Mouse (Mus musculus) natural killer cell, adult 2 months (primary cell): ENCODE data around the gene Ift81.

ENCODE experiments used
- DNase-seq, 2 experiments: peaks; one replicate each; pipeline ENCODE4 v3.0.0; 2022; ENCODE audit warnings: low spot score in 2 of 2

Gene Ift81

GRCm38 (mm10) chr5:122516029-122516730, 98.1 kb downstream of the Ift81 start:
- no peak for DNase-seq

GRCm38 (mm10) chr5:122514127-122514521, 100.2 kb downstream of the Ift81 start:
- DNase-seq, result no peak

- DNase-seq, result no peak
Measured at GRCm38 (mm10) chr5:122513421-122514126, 100.7 kb downstream of the Ift81 start.

- DNase-seq, result no peak
Measured at GRCm38 (mm10) chr5:122512011-122512410, 102.3 kb downstream of the Ift81 start.

GRCm38 (mm10) chr5:122511405-122511804, 102.9 kb downstream of the Ift81 start:
- DNase-seq, result no peak

GRCm38 (mm10) chr5:122510651-122511157, 103.6 kb downstream of the Ift81 start:
- no peak for DNase-seq

- no peak for DNase-seq
Measured at GRCm38 (mm10) chr5:122509608-122510007, 104.7 kb downstream of the Ift81 start.

GRCm38 (mm10) chr5:122508861-122509306, 105.4 kb downstream of the Ift81 start:
- DNase-seq, result no peak

- no peak for DNase-seq
Measured at GRCm38 (mm10) chr5:122507396-122507795, 106.9 kb downstream of the Ift81 start.

GRCm38 (mm10) chr5:122506462-122506861, 107.9 kb downstream of the Ift81 start:
- no peak for DNase-seq

GRCm38 (mm10) chr5:122505554-122505953, 108.8 kb downstream of the Ift81 start:
- DNase-seq, result no peak

- no peak for DNase-seq
Measured at GRCm38 (mm10) chr5:122503760-122504119, 110.6 kb downstream of the Ift81 start.

GRCm38 (mm10) chr5:122503015-122503759, 111.1 kb downstream of the Ift81 start:
- no peak for DNase-seq

GRCm38 (mm10) chr5:122502077-122502941, 112.0 kb downstream of the Ift81 start, which contains the start of gene Atp2a2:
Gene Atp2a2 (minus strand): TSS chr5:122502225.
- peak; percentile 81 to 89 for DNase-seq

- peak; percentile 28 to 48 for DNase-seq
Measured at GRCm38 (mm10) chr5:122501101-122502076, 112.9 kb downstream of the Ift81 start.

GRCm38 (mm10) chr5:122500563-122500962, 113.8 kb downstream of the Ift81 start:
- no peak for DNase-seq
